Mouse (Mus musculus): Measurements from ENCODE around the gene Gm3336. TPM values are rescaled to one million over a fixed set of nuclear protein-coding genes. Genes with fewer than 3 reads are reported as not detected.
A peak's percentile ranks its signal among the peaks of the same experiment; 100 is the strongest.

The Gm3336 gene
- polyA plus RNA-seq, 1 experiment from 2014 or later: not detected

GRCm38 (mm10) chr8:70697366-70698250, 20.7 kb upstream of the Gm3336 start:
- no peak for DNase-seq (ENCODE audit: low spot score)
- Histone ChIP-seq H3K27ac (peak overlapping the region; percentile 99), H3K36me3 (peaks cover 5% of the 10 kb centered on the region; the same call in 1 of the 2 replicates), H3K4me3 (peak overlapping the region; percentile 96), H3K27me3 (ENCODE audit: insufficient read depth, poor library complexity, severe bottlenecking) (no peaks in the 10 kb centered on the region), H3K9me3 (no peaks in the 10 kb centered on the region), H3K4me1 (peaks cover 56% of the 10 kb centered on the region)
- 72% methylated on average over 12 of the region's 12 CpGs for WGBS

- Histone ChIP-seq H3K4me1 (peaks cover 52% of the 10 kb centered on the region), H3K9me3 (no peaks in the 10 kb centered on the region), H3K36me3 (peaks cover 8% of the 10 kb centered on the region; the same call in 1 of the 2 replicates), H3K27ac (peak within 1 kb of the TSS; percentile 99), H3K27me3 (ENCODE audit: insufficient read depth, poor library complexity, severe bottlenecking) (no peaks in the 10 kb centered on the region), H3K4me3 (peak within 1 kb of the TSS; percentile 96)
- WGBS: under 1% methylated on average over 67 of the region's 69 CpGs
- DNase-seq (ENCODE audit: low spot score): peak; percentile 99
Measured at GRCm38 (mm10) chr8:70698310-70699109, 19.8 kb upstream of the Gm3336 start, which contains the start of gene Jund. Gene Jund (plus strand): TSS chr8:70698949.

- Histone ChIP-seq H3K4me1 (peaks cover 48% of the 10 kb centered on the region), H3K27me3 (ENCODE audit: insufficient read depth, poor library complexity, severe bottlenecking) (no peaks in the 10 kb centered on the region), H3K9me3 (no peaks in the 10 kb centered on the region), H3K4me3 (peak overlapping the region; percentile 96), H3K27ac (peak overlapping the region; percentile 99), H3K36me3 (peaks cover 8% of the 10 kb centered on the region; the same call in 1 of the 2 replicates)
- WGBS: under 1% methylated on average over 76 of the region's 89 CpGs
- DNase-seq (ENCODE audit: low spot score): no peak
Measured at GRCm38 (mm10) chr8:70699116-70699833, 19.1 kb upstream of the Gm3336 start.

- Histone ChIP-seq H3K4me3 (peak overlapping the region; percentile 96), H3K36me3 (peaks cover 8% of the 10 kb centered on the region; the same call in 1 of the 2 replicates), H3K9me3 (no peaks in the 10 kb centered on the region), H3K27ac (peak overlapping the region; percentile 99), H3K27me3 (ENCODE audit: insufficient read depth, poor library complexity, severe bottlenecking) (no peaks in the 10 kb centered on the region), H3K4me1 (peaks cover 45% of the 10 kb centered on the region)
- under 1% methylated on average over 58 of the region's 59 CpGs for WGBS
- DNase-seq (ENCODE audit: low spot score): peak; percentile 86
Measured at GRCm38 (mm10) chr8:70699834-70700554, 18.3 kb upstream of the Gm3336 start.

- Histone ChIP-seq H3K27ac (peak overlapping the region; percentile 99), H3K9me3 (no peaks in the 10 kb centered on the region), H3K4me3 (peak overlapping the region; percentile 96), H3K36me3 (peaks cover 8% of the 10 kb centered on the region; the same call in 1 of the 2 replicates), H3K4me1 (peaks cover 40% of the 10 kb centered on the region), H3K27me3 (ENCODE audit: insufficient read depth, poor library complexity, severe bottlenecking) (no peaks in the 10 kb centered on the region)
- WGBS: 1% methylated on average over 20 of the region's 20 CpGs
- peak; percentile 95 for DNase-seq (ENCODE audit: low spot score)
Measured at GRCm38 (mm10) chr8:70700555-70700922, 17.8 kb upstream of the Gm3336 start.

- no peak for DNase-seq (ENCODE audit: low spot score)
Measured at GRCm38 (mm10) chr8:70701048-70701981, 17.0 kb upstream of the Gm3336 start.

GRCm38 (mm10) chr8:70701982-70702841, 16.1 kb upstream of the Gm3336 start:
- H3K27me3 ChIP-seq (ENCODE audit: insufficient read depth, poor library complexity, severe bottlenecking): no peaks in the 10 kb centered on the region
- H3K27ac ChIP-seq: no peak overlapping the region
- no peak overlapping the region for H3K4me3 ChIP-seq
- peaks cover 8% of the 10 kb centered on the region; the same call in 1 of the 2 replicates for H3K36me3 ChIP-seq
- no peaks in the 10 kb centered on the region for H3K9me3 ChIP-seq
- WGBS: 78% methylated on average over 2 of the region's 2 CpGs
- peaks cover 23% of the 10 kb centered on the region for H3K4me1 ChIP-seq
- DNase-seq (ENCODE audit: low spot score): no peak

More at GRCm38 (mm10) chr8:70701048-70701981, 17.0 kb upstream of the Gm3336 start:
- H3K9me3 ChIP-seq: no peaks in the 10 kb centered on the region
- peak overlapping the region; percentile 99; the same call in 1 of the 2 replicates for H3K27ac ChIP-seq
- H3K36me3 ChIP-seq: peaks cover 8% of the 10 kb centered on the region; the same call in 1 of the 2 replicates
- H3K4me1 ChIP-seq: peaks cover 32% of the 10 kb centered on the region
- peak overlapping the region; percentile 96 for H3K4me3 ChIP-seq
- H3K27me3 ChIP-seq (ENCODE audit: insufficient read depth, poor library complexity, severe bottlenecking): no peaks in the 10 kb centered on the region
- 49% methylated on average over 10 of the region's 10 CpGs for WGBS

GRCm38 (mm10) chr8:70702842-70703182, 15.5 kb upstream of the Gm3336 start:
- Histone ChIP-seq H3K4me3 (no peak overlapping the region), H3K36me3 (peaks cover 8% of the 10 kb centered on the region; the same call in 1 of the 2 replicates), H3K27ac (no peak overlapping the region), H3K27me3 (ENCODE audit: insufficient read depth, poor library complexity, severe bottlenecking) (no peaks in the 10 kb centered on the region), H3K4me1 (peaks cover 21% of the 10 kb centered on the region), H3K9me3 (no peaks in the 10 kb centered on the region)
- no peak for DNase-seq (ENCODE audit: low spot score)
- WGBS: 76% methylated on average over 3 of the region's 3 CpGs

GRCm38 (mm10) chr8:70703287-70703686, 15.1 kb upstream of the Gm3336 start, which contains the start of gene Iqcn:
Gene Iqcn (plus strand): TSS chr8:70703457.
- H3K4me3 ChIP-seq: no peak within 1 kb of the TSS
- DNase-seq (ENCODE audit: low spot score): no peak
- peaks cover 8% of the 10 kb centered on the region; the same call in 1 of the 2 replicates for H3K36me3 ChIP-seq
- no peaks in the 10 kb centered on the region for H3K27me3 ChIP-seq (ENCODE audit: insufficient read depth, poor library complexity, severe bottlenecking)
- H3K9me3 ChIP-seq: no peaks in the 10 kb centered on the region
- H3K27ac ChIP-seq: no peak within 1 kb of the TSS
- peaks cover 21% of the 10 kb centered on the region for H3K4me1 ChIP-seq
- 90% methylated on average over 3 of the region's 3 CpGs for WGBS

- Histone ChIP-seq H3K9me3 (no peaks in the 10 kb centered on the region), H3K27me3 (ENCODE audit: insufficient read depth, poor library complexity, severe bottlenecking) (peaks cover 8% of the 10 kb centered on the region; the same call in 1 of the 2 replicates), H3K4me3 (no peak overlapping the region), H3K27ac (no peak overlapping the region), H3K4me1 (peaks cover 10% of the 10 kb centered on the region; the same call in 1 of the 2 replicates), H3K36me3 (0 out of 2 replicates have a peak, but pooled peaks cover 2% of the 10 kb centered on the region)
- WGBS: 82% methylated on average over 14 of the region's 14 CpGs
- DNase-seq (ENCODE audit: low spot score): no peak
Measured at GRCm38 (mm10) chr8:70708281-70708680, 10.1 kb upstream of the Gm3336 start.

Measured in heart, embryonic 10.5 days (tissue).